Mouse (Mus musculus) C3H10T1/2 (cell line): Measurements from ENCODE around the gene Lcp1. TPM values are rescaled to one million over a fixed set of nuclear protein-coding genes. Genes with fewer than 3 reads are reported as not detected.

Source experiments
- polyA plus RNA-seq, 2 experiments: library from polyadenylated mRNA; unstranded; fragments of >200 nt; fragmentation: generic; extraction: Trizol; gene quantifications; one replicate each; pipeline ENCODE4 v1.2.1; 2012; ENCODE audit warnings: missing spikeins in 2 of 2

Gene Lcp1
- under 1 TPM in 1 of 2 experiments, not detected in 1; 0.02 TPM for polyA plus RNA-seq

GRCm38 (mm10) chr14:75130501-75131318 is at the start of gene Lcp1, which contains the start of gene Lrrc63:
Gene Lcp1, plus strand, starts transcription at chr14:75131101.
Gene Lrrc63, minus strand, starts transcription at chr14:75130881.

GRCm38 (mm10) chr14:75242087-75242486 is 111.2 kb downstream of the Lcp1 start, which contains the start of gene Cpb2:
Gene Cpb2, plus strand, starts transcription at chr14:75242287.

Other genes with a start within 250 kb of the Lcp1 start
- gene Lrch1, start 183.2 kb upstream of the Lcp1 start, polyA plus RNA-seq: 1 to 10 TPM in 1 of 2 experiments, under 1 TPM in 1; 0.67 to 4.5 TPM
- under 1 TPM; 0.07 to 0.14 TPM for gene Rubcnl, start 115.1 kb upstream of the Lcp1 start, polyA plus RNA-seq
- gene Lrrc63, start 220 bp upstream of the Lcp1 start, polyA plus RNA-seq: not detected
- gene Cpb2, start 111.2 kb downstream of the Lcp1 start, polyA plus RNA-seq: not detected
- gene Zc3h13, start 153.3 kb downstream of the Lcp1 start, polyA plus RNA-seq: 10 to 100 TPM in 1 of 2 experiments, 1 to 10 TPM in 1; 2.3 to 13.3 TPM